Mouse (Mus musculus): ENCODE data around the gene Abca1. TPM values are rescaled to one million over a fixed set of nuclear protein-coding genes. Genes with fewer than 3 reads are reported as not detected.
A peak's percentile ranks its signal among the peaks of the same experiment; 100 is the strongest.

Abca1 gene
- polyA plus RNA-seq (2016; fragmentation: Nextera tagmentation; extraction: Ambion mirVana), result 1.6 and 4.2 TPM in 2 replicates

GRCm38 (mm10) chr4:53159767-53160166, at the start of gene Abca1:
Gene Abca1, minus strand, starts transcription at chr4:53159895.
- H3K36me3 ChIP-seq, result no peaks in the 10 kb centered on the region
- no peaks in the 10 kb centered on the region for H3K27me3 ChIP-seq (ENCODE audit: insufficient read depth, poor library complexity, severe bottlenecking)
- DNase-seq (ENCODE audit: low spot score), result peak; percentile 94
- H3K4me1 ChIP-seq, result peaks cover 18% of the 10 kb centered on the region; the same call in 1 of the 2 replicates
- under 1% methylated on average over 37 of the region's 37 CpGs for WGBS
- peak within 1 kb of the TSS; percentile 73 for H3K4me3 ChIP-seq
- H3K27ac ChIP-seq, result peak within 1 kb of the TSS; percentile 83
- H3K9me3 ChIP-seq, result no peaks in the 10 kb centered on the region

- H3K36me3 ChIP-seq, result no peaks in the 10 kb centered on the region
- H3K4me3 ChIP-seq, result no peak overlapping the region
- H3K4me1 ChIP-seq, result no peaks in the 10 kb centered on the region; the same call in 1 of the 2 replicates
- H3K27me3 ChIP-seq (ENCODE audit: insufficient read depth, poor library complexity, severe bottlenecking), result no peaks in the 10 kb centered on the region
- no peak for DNase-seq (ENCODE audit: low spot score)
- H3K9me3 ChIP-seq, result no peaks in the 10 kb centered on the region
- no peak overlapping the region for H3K27ac ChIP-seq
- WGBS, result 76% methylated on average over 7 of the region's 7 CpGs
Measured at GRCm38 (mm10) chr4:53204482-53204881, 44.8 kb upstream of the Abca1 start.

- no peaks in the 10 kb centered on the region; the same call in 1 of the 2 replicates for H3K4me1 ChIP-seq
- WGBS, result 76% methylated on average over 15 of the region's 15 CpGs
- no peaks in the 10 kb centered on the region for H3K36me3 ChIP-seq
- no peak overlapping the region for H3K4me3 ChIP-seq
- no peak overlapping the region for H3K27ac ChIP-seq
- no peak for DNase-seq (ENCODE audit: low spot score)
- H3K27me3 ChIP-seq (ENCODE audit: insufficient read depth, poor library complexity, severe bottlenecking), result no peaks in the 10 kb centered on the region
- H3K9me3 ChIP-seq, result no peaks in the 10 kb centered on the region
Measured at GRCm38 (mm10) chr4:53203595-53204400, 44.1 kb upstream of the Abca1 start.

- no peak overlapping the region for H3K4me3 ChIP-seq
- 89% methylated on average over 1 of the region's 1 CpGs for WGBS
- no peaks in the 10 kb centered on the region for H3K27me3 ChIP-seq (ENCODE audit: insufficient read depth, poor library complexity, severe bottlenecking)
- no peaks in the 10 kb centered on the region for H3K36me3 ChIP-seq
- no peaks in the 10 kb centered on the region for H3K9me3 ChIP-seq
- no peak overlapping the region for H3K27ac ChIP-seq
- H3K4me1 ChIP-seq, result peaks cover 8% of the 10 kb centered on the region
- no peak for DNase-seq (ENCODE audit: low spot score)
Measured at GRCm38 (mm10) chr4:53200276-53200675, 40.6 kb upstream of the Abca1 start.

- Histone ChIP-seq H3K4me1 (peaks cover 8% of the 10 kb centered on the region), H3K4me3 (no peak overlapping the region), H3K36me3 (no peaks in the 10 kb centered on the region), H3K27ac (no peak overlapping the region), H3K9me3 (no peaks in the 10 kb centered on the region), H3K27me3 (ENCODE audit: insufficient read depth, poor library complexity, severe bottlenecking) (no peaks in the 10 kb centered on the region)
- 81% methylated on average over 4 of the region's 4 CpGs for WGBS
- no peak for DNase-seq (ENCODE audit: low spot score)
Measured at GRCm38 (mm10) chr4:53197842-53198241, 38.1 kb upstream of the Abca1 start.

GRCm38 (mm10) chr4:53196058-53196771, 36.5 kb upstream of the Abca1 start:
- DNase-seq (ENCODE audit: low spot score), result peak; percentile 93
- H3K4me3 ChIP-seq, result peak overlapping the region; percentile 61
- peak overlapping the region; percentile 67 for H3K27ac ChIP-seq

GRCm38 (mm10) chr4:53187071-53187470, 27.4 kb upstream of the Abca1 start:
- no peaks in the 10 kb centered on the region for H3K9me3 ChIP-seq
- no peak overlapping the region for H3K27ac ChIP-seq
- H3K27me3 ChIP-seq (ENCODE audit: insufficient read depth, poor library complexity, severe bottlenecking), result no peaks in the 10 kb centered on the region
- 44% methylated on average over 4 of the region's 4 CpGs for WGBS
- no peak for DNase-seq (ENCODE audit: low spot score)
- H3K36me3 ChIP-seq, result no peaks in the 10 kb centered on the region
- H3K4me3 ChIP-seq, result no peak overlapping the region
- no peaks in the 10 kb centered on the region; the same call in 1 of the 2 replicates for H3K4me1 ChIP-seq

More at GRCm38 (mm10) chr4:53196058-53196771, 36.5 kb upstream of the Abca1 start:
- Histone ChIP-seq H3K9me3 (no peaks in the 10 kb centered on the region), H3K4me1 (peaks cover 8% of the 10 kb centered on the region), H3K27me3 (ENCODE audit: insufficient read depth, poor library complexity, severe bottlenecking) (no peaks in the 10 kb centered on the region), H3K36me3 (no peaks in the 10 kb centered on the region)
- 16% methylated on average over 24 of the region's 24 CpGs for WGBS

GRCm38 (mm10) chr4:53186573-53186972, 26.9 kb upstream of the Abca1 start:
- Histone ChIP-seq H3K27me3 (ENCODE audit: insufficient read depth, poor library complexity, severe bottlenecking) (no peaks in the 10 kb centered on the region), H3K36me3 (no peaks in the 10 kb centered on the region), H3K4me3 (no peak overlapping the region), H3K4me1 (no peaks in the 10 kb centered on the region; the same call in 1 of the 2 replicates), H3K27ac (peak overlapping the region; percentile 32; the same call in 1 of the 2 replicates), H3K9me3 (no peaks in the 10 kb centered on the region)
- DNase-seq (ENCODE audit: low spot score), result no peak
- WGBS, result 69% methylated on average over 4 of the region's 4 CpGs

- Histone ChIP-seq H3K36me3 (no peaks in the 10 kb centered on the region), H3K27ac (no peak overlapping the region), H3K27me3 (ENCODE audit: insufficient read depth, poor library complexity, severe bottlenecking) (no peaks in the 10 kb centered on the region), H3K4me3 (no peak overlapping the region), H3K9me3 (no peaks in the 10 kb centered on the region), H3K4me1 (no peaks in the 10 kb centered on the region; the same call in 1 of the 2 replicates)
- DNase-seq (ENCODE audit: low spot score), result no peak
- 86% methylated on average over 4 of the region's 4 CpGs for WGBS
Measured at GRCm38 (mm10) chr4:53186141-53186540, 26.4 kb upstream of the Abca1 start.

- H3K36me3 ChIP-seq, result no peaks in the 10 kb centered on the region
- H3K27ac ChIP-seq, result no peak overlapping the region
- peaks cover 6% of the 10 kb centered on the region; the same call in 1 of the 2 replicates for H3K4me1 ChIP-seq
- H3K4me3 ChIP-seq, result no peak overlapping the region
- WGBS, result 77% methylated on average over 6 of the region's 6 CpGs
- H3K9me3 ChIP-seq, result no peaks in the 10 kb centered on the region
- H3K27me3 ChIP-seq (ENCODE audit: insufficient read depth, poor library complexity, severe bottlenecking), result 0 out of 2 replicates have a peak, but pooled peaks cover 4% of the 10 kb centered on the region
- no peak for DNase-seq (ENCODE audit: low spot score)
Measured at GRCm38 (mm10) chr4:53181479-53181878, 21.8 kb upstream of the Abca1 start.

GRCm38 (mm10) chr4:53179308-53179820, 19.7 kb upstream of the Abca1 start:
- no peak for DNase-seq (ENCODE audit: low spot score)

GRCm38 (mm10) chr4:53178489-53178888, 18.8 kb upstream of the Abca1 start:
- Histone ChIP-seq H3K4me3 (no peak overlapping the region), H3K27me3 (ENCODE audit: insufficient read depth, poor library complexity, severe bottlenecking) (0 out of 2 replicates have a peak, but pooled peaks cover 4% of the 10 kb centered on the region), H3K27ac (no peak overlapping the region), H3K4me1 (peaks cover 6% of the 10 kb centered on the region; the same call in 1 of the 2 replicates), H3K36me3 (no peaks in the 10 kb centered on the region), H3K9me3 (no peaks in the 10 kb centered on the region)
- WGBS, result 74% methylated on average over 7 of the region's 7 CpGs
- no peak for DNase-seq (ENCODE audit: low spot score)

More at GRCm38 (mm10) chr4:53179308-53179820, 19.7 kb upstream of the Abca1 start:
- H3K4me1 ChIP-seq, result peaks cover 6% of the 10 kb centered on the region; the same call in 1 of the 2 replicates
- H3K4me3 ChIP-seq, result no peak overlapping the region
- 74% methylated on average over 10 of the region's 10 CpGs for WGBS
- no peak overlapping the region for H3K27ac ChIP-seq
- 0 out of 2 replicates have a peak, but pooled peaks cover 4% of the 10 kb centered on the region for H3K27me3 ChIP-seq (ENCODE audit: insufficient read depth, poor library complexity, severe bottlenecking)
- no peaks in the 10 kb centered on the region for H3K36me3 ChIP-seq
- H3K9me3 ChIP-seq, result no peaks in the 10 kb centered on the region
